Mouse (Mus musculus) liver, embryonic 13.5 days (tissue): ENCODE data around the gene Chn2. TPM values are rescaled to one million over a fixed set of nuclear protein-coding genes. Genes with fewer than 3 reads are reported as not detected.

Experiments
- ATAC-seq: fragments of 200-750 bp; cut with Nextera tagmentation; 2 replicates; pipeline ENCODE4 v1.8.0; 2017; ENCODE audit warnings: low read depth, mild to moderate bottlenecking, moderate number of reproducible peaks, moderate library complexity
- DNase-seq: peaks from one replicate; pipeline ENCODE4 v3.0.0; 2022
- H3K27ac ChIP-seq: fragments of 300-500 bp; sonication (generic); 2 replicates; pipeline ENCODE4 v1.5.1; 2015; ENCODE audit warnings: moderate library complexity, mild to moderate bottlenecking, inconsistent platforms
- H3K27me3 ChIP-seq: fragments of 300-500 bp; sonication (generic); 2 replicates; pipeline ENCODE4 v1.6.1; 2015; ENCODE audit warnings: mild to moderate bottlenecking, inconsistent platforms
- H3K36me3 ChIP-seq: fragments of 300-500 bp; sonication (generic); 2 replicates; pipeline ENCODE4 v1.6.1; 2015; ENCODE audit warnings: mild to moderate bottlenecking, inconsistent platforms
- H3K4me1 ChIP-seq: fragments of 300-500 bp; sonication (generic); replicated peaks from 2 replicates; pipeline ENCODE4 v1.6.1; 2015; ENCODE audit warnings: inconsistent platforms
- H3K4me2 ChIP-seq: fragments of 300-500 bp; sonication (generic); 2 replicates; pipeline ENCODE4 v1.6.1; 2015; ENCODE audit warnings: inconsistent platforms, mild to moderate bottlenecking, moderate library complexity
- H3K4me3 ChIP-seq: fragments of 300-500 bp; sonication (generic); replicated peaks from 2 replicates; pipeline ENCODE4 v1.5.1; 2015; ENCODE audit warnings: mild to moderate bottlenecking, inconsistent platforms
- H3K9ac ChIP-seq: fragments of 300-500 bp; sonication (generic); 2 replicates; pipeline ENCODE4 v1.6.1; 2015; ENCODE audit warnings: mild to moderate bottlenecking, inconsistent platforms
- H3K9me3 ChIP-seq: fragments of 300-500 bp; sonication (generic); replicated peaks from 2 replicates; pipeline ENCODE4 v1.6.1; 2016; ENCODE audit warnings: inconsistent platforms
- WGBS: fragments of 180-500 bp; shearing (Covaris S2); methylation state at CpG from one replicate; pipeline ENCODE4 v1.1.7; 2015; ENCODE audit not compliant: insufficient replicate concordance; 5-methylcytosine and 5-hydroxymethylcytosine counted together
- polyA plus RNA-seq: library from polyadenylated mRNA; unstranded; fragments of >200 nt; fragmentation: Nextera tagmentation; extraction: Ambion mirVana; gene quantifications from 2 replicates; pipeline ENCODE4 v1.2.1, GENCODE M21; 2015

Gene Chn2
- polyA plus RNA-seq: 3.3 and 3.8 TPM in 2 replicates

- peak within 1 kb of the TSS; percentile 52 for H3K9ac ChIP-seq
- no peak for DNase-seq
- no peaks in the 10 kb centered on the region for H3K9me3 ChIP-seq
Observed at GRCm38 (mm10) chr6:54039357-54039804, at the start of gene Chn2. Gene Chn2, plus strand, starts transcription at chr6:54039554.

GRCm38 (mm10) chr6:53992386-53992785 is 47.0 kb upstream of the Chn2 start:
- no peak for DNase-seq
- no peaks in the 10 kb centered on the region for H3K4me1 ChIP-seq
- 70% methylated on average over 3 of the region's 3 CpGs for WGBS

More at GRCm38 (mm10) chr6:54039357-54039804, at the start of gene Chn2:
- H3K4me1 ChIP-seq: 0 out of 2 replicates have a peak, but pooled peaks cover 3% of the 10 kb centered on the region
- 1% methylated on average over 36 of the region's 43 CpGs for WGBS
- H3K27ac ChIP-seq: no peak within 1 kb of the TSS
- H3K36me3 ChIP-seq: no peaks in the 10 kb centered on the region
- ATAC-seq: peak; percentile 32; the same call in 1 of the 2 replicates
- H3K4me2 ChIP-seq: peak within 1 kb of the TSS; percentile 68
- H3K27me3 ChIP-seq: peaks cover 54% of the 10 kb centered on the region
- peak within 1 kb of the TSS; percentile 57 for H3K4me3 ChIP-seq

GRCm38 (mm10) chr6:53995519-53995918 is 43.8 kb upstream of the Chn2 start:
- no peak overlapping the region for H3K9ac ChIP-seq
- ATAC-seq (no peak), DNase-seq (no peak)
- H3K9me3 ChIP-seq: no peaks in the 10 kb centered on the region
- H3K4me1 ChIP-seq: no peaks in the 10 kb centered on the region
- H3K27ac ChIP-seq: no peak overlapping the region
- H3K27me3 ChIP-seq: no peaks in the 10 kb centered on the region
- H3K4me2 ChIP-seq: no peak overlapping the region
- no peaks in the 10 kb centered on the region for H3K36me3 ChIP-seq
- H3K4me3 ChIP-seq: no peak overlapping the region
- WGBS: 51% methylated on average over 4 of the region's 4 CpGs

More at GRCm38 (mm10) chr6:53992386-53992785, 47.0 kb upstream of the Chn2 start:
- no peaks in the 10 kb centered on the region for H3K9me3 ChIP-seq
- H3K36me3 ChIP-seq: no peaks in the 10 kb centered on the region
- H3K27me3 ChIP-seq: no peaks in the 10 kb centered on the region
- no peak overlapping the region for H3K9ac ChIP-seq
- H3K4me2 ChIP-seq: no peak overlapping the region
- no peak for ATAC-seq
- no peak overlapping the region for H3K27ac ChIP-seq
- no peak overlapping the region for H3K4me3 ChIP-seq

GRCm38 (mm10) chr6:53996226-53996955 is 43.0 kb upstream of the Chn2 start:
- H3K27ac ChIP-seq: no peak overlapping the region
- no peaks in the 10 kb centered on the region for H3K4me1 ChIP-seq
- WGBS: 65% methylated on average over 3 of the region's 3 CpGs
- H3K4me3 ChIP-seq: no peak overlapping the region
- H3K9ac ChIP-seq: no peak overlapping the region
- no peaks in the 10 kb centered on the region for H3K27me3 ChIP-seq
- DNase-seq (no peak), ATAC-seq (no peak)
- H3K9me3 ChIP-seq: no peaks in the 10 kb centered on the region
- H3K4me2 ChIP-seq: no peak overlapping the region
- no peaks in the 10 kb centered on the region for H3K36me3 ChIP-seq

GRCm38 (mm10) chr6:54005302-54005701 is 34.1 kb upstream of the Chn2 start:
- Histone ChIP-seq H3K9ac (no peak overlapping the region), H3K27ac (no peak overlapping the region), H3K36me3 (no peaks in the 10 kb centered on the region), H3K4me1 (peaks cover 7% of the 10 kb centered on the region), H3K4me3 (no peak overlapping the region), H3K4me2 (no peak overlapping the region), H3K27me3 (no peaks in the 10 kb centered on the region), H3K9me3 (no peaks in the 10 kb centered on the region)
- no peak for DNase-seq
- no peak for ATAC-seq
- WGBS: 50% methylated on average over 4 of the region's 4 CpGs

- Histone ChIP-seq H3K27ac (no peak overlapping the region), H3K4me3 (no peak overlapping the region), H3K27me3 (no peaks in the 10 kb centered on the region), H3K9ac (no peak overlapping the region), H3K36me3 (no peaks in the 10 kb centered on the region), H3K4me1 (peaks cover 7% of the 10 kb centered on the region), H3K4me2 (no peak overlapping the region), H3K9me3 (no peaks in the 10 kb centered on the region)
- DNase-seq (no peak), ATAC-seq (no peak)
- 74% methylated on average over 16 of the region's 16 CpGs for WGBS
Observed at GRCm38 (mm10) chr6:54008448-54009120, 30.8 kb upstream of the Chn2 start.

- Histone ChIP-seq H3K4me3 (no peak overlapping the region), H3K4me2 (no peak overlapping the region), H3K36me3 (no peaks in the 10 kb centered on the region), H3K9me3 (no peaks in the 10 kb centered on the region), H3K4me1 (peaks cover 7% of the 10 kb centered on the region), H3K27ac (no peak overlapping the region), H3K27me3 (no peaks in the 10 kb centered on the region), H3K9ac (no peak overlapping the region)
- no peak for DNase-seq
- 46% methylated on average over 4 of the region's 4 CpGs for WGBS
- ATAC-seq: no peak
Observed at GRCm38 (mm10) chr6:54009293-54009692, 30.1 kb upstream of the Chn2 start.

- DNase-seq (no peak), ATAC-seq (no peak)
- Histone ChIP-seq H3K9me3 (no peaks in the 10 kb centered on the region), H3K27ac (no peak overlapping the region), H3K9ac (no peak overlapping the region), H3K4me2 (no peak overlapping the region), H3K4me1 (no peaks in the 10 kb centered on the region), H3K4me3 (no peak overlapping the region), H3K27me3 (no peaks in the 10 kb centered on the region), H3K36me3 (no peaks in the 10 kb centered on the region)
- WGBS: 65% methylated on average over 9 of the region's 9 CpGs
Observed at GRCm38 (mm10) chr6:54010362-54010761, 29.0 kb upstream of the Chn2 start.

GRCm38 (mm10) chr6:54012163-54012562 is 27.2 kb upstream of the Chn2 start:
- Histone ChIP-seq H3K27ac (no peak overlapping the region), H3K4me1 (no peaks in the 10 kb centered on the region), H3K27me3 (no peaks in the 10 kb centered on the region), H3K36me3 (no peaks in the 10 kb centered on the region), H3K9ac (no peak overlapping the region), H3K4me3 (no peak overlapping the region), H3K9me3 (no peaks in the 10 kb centered on the region), H3K4me2 (no peak overlapping the region)
- no peak for ATAC-seq
- 78% methylated on average over 1 of the region's 1 CpGs for WGBS
- DNase-seq: no peak

GRCm38 (mm10) chr6:54018038-54018437 is 21.3 kb upstream of the Chn2 start:
- Histone ChIP-seq H3K4me2 (no peak overlapping the region), H3K27ac (no peak overlapping the region), H3K9ac (no peak overlapping the region), H3K4me3 (no peak overlapping the region), H3K4me1 (0 out of 2 replicates have a peak, but pooled peaks cover 3% of the 10 kb centered on the region), H3K9me3 (no peaks in the 10 kb centered on the region), H3K27me3 (no peaks in the 10 kb centered on the region), H3K36me3 (no peaks in the 10 kb centered on the region)
- DNase-seq: no peak
- WGBS: 32% methylated on average over 2 of the region's 2 CpGs
- ATAC-seq: no peak

- DNase-seq (no peak), ATAC-seq (no peak)
- no peaks in the 10 kb centered on the region for H3K27me3 ChIP-seq
- H3K36me3 ChIP-seq: no peaks in the 10 kb centered on the region
- H3K9ac ChIP-seq: no peak overlapping the region
- no peak overlapping the region for H3K4me2 ChIP-seq
- no peak overlapping the region for H3K4me3 ChIP-seq
- no peak overlapping the region for H3K27ac ChIP-seq
- H3K4me1 ChIP-seq: 0 out of 2 replicates have a peak, but pooled peaks cover 3% of the 10 kb centered on the region
- WGBS: 52% methylated on average over 5 of the region's 5 CpGs
- H3K9me3 ChIP-seq: no peaks in the 10 kb centered on the region
Observed at GRCm38 (mm10) chr6:54018861-54019260, 20.5 kb upstream of the Chn2 start.
